Mouse (Mus musculus) heart, embryonic 16.5 days (tissue): ENCODE measurements around the gene Notum. TPM values are rescaled to one million over a fixed set of nuclear protein-coding genes. Genes with fewer than 3 reads are reported as not detected.

Experiments
- ATAC-seq: fragments of 200-750 bp; cut with Nextera tagmentation; replicated peaks from 2 replicates; pipeline ENCODE4 v1.8.0; 2017; ENCODE audit warnings: moderate number of reproducible peaks; ENCODE audit not compliant: insufficient read depth, low FRiP score; ENCODE audit errors: extremely low read depth
- H3K27ac ChIP-seq: fragments of 300-500 bp; sonication (generic); 2 replicates; pipeline ENCODE4 v1.5.1; 2014; ENCODE audit warnings: mild to moderate bottlenecking, low read length, control low read depth, moderate library complexity
- H3K27me3 ChIP-seq: fragments of 300-500 bp; sonication (generic); 2 replicates; pipeline ENCODE4 v1.6.1; 2014; ENCODE audit warnings: low read length, mixed read lengths; ENCODE audit not compliant: control insufficient read depth, insufficient read depth
- H3K36me3 ChIP-seq: fragments of 300-500 bp; sonication (generic); 2 replicates; pipeline ENCODE4 v1.6.1; 2014; ENCODE audit not compliant: control insufficient read depth, insufficient read depth
- H3K4me1 ChIP-seq: fragments of 300-500 bp; sonication (generic); 2 replicates; pipeline ENCODE4 v1.6.1; 2014; ENCODE audit warnings: low read length, mixed read lengths; ENCODE audit not compliant: control insufficient read depth, insufficient read depth
- H3K4me2 ChIP-seq: fragments of 300-500 bp; sonication (generic); 2 replicates; pipeline ENCODE4 v1.6.1; 2014; ENCODE audit warnings: low read depth, mild to moderate bottlenecking, control low read depth, low read length
- H3K4me3 ChIP-seq: fragments of 300-500 bp; sonication (generic); 2 replicates; pipeline ENCODE4 v1.5.1; 2014; ENCODE audit warnings: mild to moderate bottlenecking, control low read depth, low read length
- H3K9ac ChIP-seq: fragments of 300-500 bp; sonication (generic); 2 replicates; pipeline ENCODE4 v1.6.1; 2014; ENCODE audit warnings: low read length, control low read depth
- H3K9me3 ChIP-seq: fragments of 300-500 bp; sonication (generic); replicated peaks from 2 replicates; pipeline ENCODE4 v1.6.1; 2016; ENCODE audit warnings: low read length; ENCODE audit not compliant: control insufficient read depth
- WGBS: fragments of 180-500 bp; shearing (Covaris S2); extraction: QIAGEN DNeasy Blood & Tissue Kit; methylation state at CpG from one replicate; pipeline ENCODE4 v1.1.7; 2014; 5-methylcytosine and 5-hydroxymethylcytosine counted together
- polyA plus RNA-seq: library from polyadenylated mRNA; unstranded; fragments of >200 nt; fragmentation: Nextera tagmentation; extraction: Ambion mirVana; gene quantifications from 2 replicates; pipeline ENCODE4 v1.2.1, GENCODE M21; 2015

Notum gene
- polyA plus RNA-seq, 1 experiment from 2014 or later: 0.20 TPM

DNA sequence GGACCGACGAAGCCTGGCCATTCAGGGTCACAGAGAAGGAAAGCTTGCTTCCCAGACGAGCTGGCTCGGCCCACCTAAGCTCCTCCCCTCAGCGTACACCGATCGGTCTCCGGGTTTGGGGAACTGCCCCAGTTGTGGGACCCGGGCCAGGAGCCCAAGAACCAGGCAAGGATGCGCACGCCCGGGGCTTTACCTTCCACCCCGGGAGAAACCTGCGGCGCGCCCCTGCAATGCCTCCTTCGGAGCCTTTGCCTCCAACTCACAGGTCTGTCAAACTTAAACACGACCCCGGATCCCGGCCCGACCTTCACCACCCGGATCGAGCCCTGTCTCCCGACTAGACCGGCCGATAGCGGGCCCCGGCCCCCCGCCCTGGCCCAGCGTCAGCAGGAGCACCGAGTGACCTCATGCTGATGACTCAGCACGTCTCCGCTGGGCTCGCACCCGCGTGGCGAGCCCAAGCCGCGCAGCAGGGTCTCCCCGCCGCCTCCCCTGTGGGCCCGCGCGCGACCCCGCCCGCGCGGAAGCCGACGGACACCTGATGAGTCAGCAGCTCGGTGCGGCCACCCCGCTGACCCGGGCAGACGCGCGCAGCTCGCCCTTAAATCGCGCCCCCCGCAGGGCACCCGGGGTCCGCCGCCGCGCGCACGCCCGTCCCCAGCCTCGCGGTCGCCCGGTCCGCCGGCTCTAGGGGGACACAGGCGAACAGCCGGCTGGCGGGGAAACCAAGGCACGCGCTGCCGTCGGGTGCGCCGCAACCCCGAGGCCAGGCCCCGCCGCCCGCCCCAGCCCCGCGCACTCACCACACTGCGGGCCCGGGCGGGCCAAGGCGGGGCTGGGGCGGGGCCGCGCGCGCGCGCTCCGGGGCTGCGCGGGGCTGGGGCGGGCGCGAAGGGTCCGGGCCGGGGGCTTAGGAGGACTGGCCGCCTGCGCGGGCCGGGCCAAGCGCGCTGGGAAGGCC is 28.1 kb downstream of the Notum start:
- under 1% methylated on average over 110 of the region's 116 CpGs for WGBS
- Histone ChIP-seq H3K4me1 (peaks cover 32% of the 10 kb centered on the region), H3K36me3 (peaks cover 8% of the 10 kb centered on the region), H3K4me2 (peak overlapping the region; percentile 83), H3K27me3 (no peaks in the 10 kb centered on the region), H3K27ac (peak overlapping the region; percentile 87), H3K9ac (peak overlapping the region; percentile 94), H3K4me3 (peak overlapping the region; percentile 77), H3K9me3 (no peaks in the 10 kb centered on the region)
- peak; percentile 80 for ATAC-seq

DNA sequence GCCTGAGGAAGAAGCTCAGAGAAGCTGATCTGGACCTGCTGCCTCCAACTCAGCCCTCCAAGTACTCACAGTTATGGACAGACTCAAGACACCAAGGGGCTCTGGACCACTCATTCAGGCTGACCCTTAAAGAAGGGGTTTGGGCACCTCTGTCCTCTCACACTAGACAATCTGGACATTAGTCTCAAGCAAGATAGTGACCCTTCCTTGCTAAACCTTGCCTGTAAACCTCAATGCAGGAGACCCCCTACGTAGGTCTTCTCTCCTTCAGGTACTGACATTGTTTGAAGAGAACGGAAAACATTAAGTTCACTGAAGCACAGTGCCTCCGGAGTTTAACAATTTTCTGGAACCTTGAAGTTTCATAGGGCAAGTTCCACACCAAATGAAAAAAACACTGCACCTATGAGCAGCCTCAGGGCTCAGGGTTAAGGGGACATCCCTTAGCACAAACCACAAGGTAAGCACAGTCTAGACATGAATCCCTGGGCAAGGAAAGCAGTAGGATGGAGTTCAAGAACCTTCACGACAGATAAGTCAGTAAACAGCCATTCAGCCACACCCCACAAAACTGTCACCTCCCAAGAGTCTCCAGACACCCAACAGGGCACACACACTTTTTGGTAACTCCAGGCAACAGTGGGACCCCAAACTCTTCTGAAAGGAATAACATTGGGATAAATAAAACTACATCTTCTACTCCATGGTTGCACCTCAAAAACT is 29.1 kb downstream of the Notum start:
- no peak for ATAC-seq
- H3K4me3 ChIP-seq: peak overlapping the region; percentile 77
- 54% methylated on average over 4 of the region's 4 CpGs for WGBS
- peak overlapping the region; percentile 83 for H3K4me2 ChIP-seq
- H3K9ac ChIP-seq: peak overlapping the region; percentile 94
- no peaks in the 10 kb centered on the region for H3K27me3 ChIP-seq
- H3K27ac ChIP-seq: 0 out of 2 replicates have a peak overlapping the region, but pooled peaks have one; percentile 52
- H3K36me3 ChIP-seq: peaks cover 8% of the 10 kb centered on the region
- no peaks in the 10 kb centered on the region for H3K9me3 ChIP-seq
- H3K4me1 ChIP-seq: peaks cover 32% of the 10 kb centered on the region

DNA sequence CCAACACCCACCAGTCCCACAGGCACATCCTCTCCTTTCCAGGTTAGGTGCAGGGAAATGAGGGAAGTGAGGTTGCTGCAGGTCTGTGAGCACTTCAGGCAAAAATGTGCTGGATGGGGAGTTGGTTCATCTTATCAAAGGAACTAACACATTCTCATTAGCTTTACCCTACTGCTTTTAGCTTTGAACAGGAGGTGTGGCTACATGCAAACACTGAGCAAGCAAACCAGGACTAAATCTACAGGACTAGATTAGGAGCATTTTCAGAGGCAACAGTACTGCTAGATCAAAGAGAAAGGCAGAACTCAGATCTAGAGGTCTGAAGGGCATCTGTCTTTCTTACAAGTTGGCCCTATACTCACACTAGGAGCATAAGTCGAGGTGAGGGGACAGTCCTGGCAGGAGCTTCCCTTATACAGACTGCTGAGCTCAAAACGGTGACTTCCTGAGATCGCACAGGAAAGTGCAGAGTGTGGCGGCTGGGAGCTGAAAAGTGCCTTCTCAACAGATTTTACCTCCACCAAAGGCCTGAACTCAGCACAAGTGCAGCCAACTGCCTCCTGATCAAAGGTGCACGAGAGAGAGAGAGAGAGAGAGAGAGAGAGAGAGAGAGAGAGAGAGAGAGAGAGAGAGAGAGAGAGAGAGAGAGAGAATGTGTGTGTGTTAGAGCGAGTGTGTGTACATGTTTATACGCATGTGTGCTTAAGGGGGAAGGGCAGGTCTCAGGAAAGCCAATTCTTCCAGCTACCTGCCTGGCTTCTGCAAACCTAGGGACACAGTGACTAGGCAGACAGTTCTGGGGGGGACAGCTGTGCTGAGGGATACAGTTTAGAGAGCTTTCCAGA is 29.9 kb downstream of the Notum start:
- H3K27ac ChIP-seq: peak overlapping the region; percentile 52
- H3K4me2 ChIP-seq: peak overlapping the region; percentile 83
- peaks cover 8% of the 10 kb centered on the region for H3K36me3 ChIP-seq
- H3K9me3 ChIP-seq: no peaks in the 10 kb centered on the region
- no peak overlapping the region for H3K4me3 ChIP-seq
- peak overlapping the region; percentile 54 for H3K9ac ChIP-seq
- H3K27me3 ChIP-seq: no peaks in the 10 kb centered on the region
- 30% methylated on average over 7 of the region's 7 CpGs for whole genome bisulfite sequencing
- ATAC-seq: no peak
- peaks cover 32% of the 10 kb centered on the region for H3K4me1 ChIP-seq

DNA sequence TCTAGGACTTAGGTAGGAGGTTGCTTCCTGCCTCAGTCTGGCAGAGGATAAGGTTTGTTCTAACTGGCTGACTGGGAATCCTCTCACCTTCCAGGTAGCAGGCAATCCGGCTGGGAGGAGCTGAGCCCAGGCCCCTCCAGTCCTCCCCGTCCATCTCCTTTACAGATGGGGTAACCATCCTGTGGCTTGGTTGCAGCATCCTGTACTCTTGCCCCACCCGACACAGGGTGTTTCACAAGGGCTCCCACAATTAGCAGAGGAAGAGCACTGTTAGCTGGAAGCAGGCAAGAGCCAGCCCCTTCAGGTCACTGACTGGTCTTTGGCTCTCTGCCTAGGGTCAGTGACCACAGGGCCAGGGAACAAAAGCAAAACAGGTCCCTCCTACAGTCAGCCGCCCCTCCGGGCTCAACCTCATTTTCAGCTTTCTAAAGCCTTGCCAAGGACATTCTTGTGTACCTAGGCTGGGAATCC is 30.5 kb downstream of the Notum start:
- no peaks in the 10 kb centered on the region for H3K27me3 ChIP-seq
- peak overlapping the region; percentile 54 for H3K9ac ChIP-seq
- ATAC-seq: no peak
- H3K4me3 ChIP-seq: no peak overlapping the region
- H3K4me2 ChIP-seq: peak overlapping the region; percentile 34
- 38% methylated on average over 5 of the region's 5 CpGs for WGBS
- peaks cover 8% of the 10 kb centered on the region for H3K36me3 ChIP-seq
- H3K27ac ChIP-seq: peak overlapping the region; percentile 52
- peaks cover 35% of the 10 kb centered on the region for H3K4me1 ChIP-seq
- H3K9me3 ChIP-seq: no peaks in the 10 kb centered on the region

DNA sequence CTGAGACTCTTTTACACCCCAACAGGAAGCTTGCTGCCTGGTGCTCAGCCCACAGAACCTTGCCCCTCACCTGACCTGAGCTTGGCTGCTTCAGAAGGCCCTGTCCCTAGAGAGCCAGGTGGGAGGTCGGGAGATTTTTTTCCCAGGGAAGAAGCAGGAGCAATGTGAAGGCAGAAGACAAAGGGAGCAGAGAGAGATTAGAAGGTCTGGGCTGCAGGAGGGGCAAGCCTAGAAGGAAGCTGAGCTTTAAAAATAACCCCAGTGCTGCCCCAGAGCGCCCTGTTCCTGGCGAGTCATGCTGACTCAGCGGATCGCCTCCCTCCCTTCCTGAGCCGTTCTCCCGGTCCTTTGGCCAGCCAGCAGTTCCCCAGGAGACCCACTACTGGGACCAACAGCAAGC is 31.1 kb downstream of the Notum start:
- H3K36me3 ChIP-seq: peaks cover 8% of the 10 kb centered on the region
- H3K27ac ChIP-seq: peak overlapping the region; percentile 52
- peak overlapping the region; percentile 54 for H3K9ac ChIP-seq
- no peaks in the 10 kb centered on the region for H3K9me3 ChIP-seq
- peaks cover 39% of the 10 kb centered on the region for H3K4me1 ChIP-seq
- 8% methylated on average over 7 of the region's 7 CpGs for WGBS
- no peak for ATAC-seq
- H3K4me3 ChIP-seq: no peak overlapping the region; the same call in 1 of the 2 replicates
- peak overlapping the region; percentile 34 for H3K4me2 ChIP-seq
- H3K27me3 ChIP-seq: no peaks in the 10 kb centered on the region

DNA sequence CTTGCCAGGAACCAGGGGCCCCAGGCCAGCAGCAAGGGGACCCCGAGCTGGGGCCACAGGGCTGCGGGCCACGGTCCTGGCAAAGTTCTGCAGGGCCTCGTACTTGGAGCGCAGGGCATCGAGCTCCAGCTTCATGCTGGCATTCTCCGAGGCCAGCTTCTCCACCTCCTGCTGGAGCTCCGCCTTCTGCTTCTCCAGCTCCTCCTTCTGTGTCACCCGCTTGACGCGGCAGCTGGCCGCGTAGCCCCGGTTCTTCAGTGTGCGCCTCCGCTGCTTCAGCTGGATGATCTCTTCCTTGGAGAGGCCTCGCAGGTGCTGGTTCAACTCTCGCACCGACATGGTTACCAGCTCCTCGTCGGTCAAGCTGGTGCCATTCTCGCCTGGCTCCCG is 31.6 kb downstream of the Notum start:
- 74% methylated on average over 23 of the region's 23 CpGs for WGBS
- Histone ChIP-seq H3K27me3 (no peaks in the 10 kb centered on the region), H3K9ac (peak overlapping the region; percentile 54; the same call in 1 of the 2 replicates), H3K36me3 (peaks cover 8% of the 10 kb centered on the region), H3K27ac (peak overlapping the region; percentile 52; the same call in 1 of the 2 replicates), H3K9me3 (no peaks in the 10 kb centered on the region), H3K4me2 (peak overlapping the region; percentile 34), H3K4me1 (peaks cover 39% of the 10 kb centered on the region), H3K4me3 (no peak overlapping the region; the same call in 1 of the 2 replicates)
- ATAC-seq: no peak

DNA sequence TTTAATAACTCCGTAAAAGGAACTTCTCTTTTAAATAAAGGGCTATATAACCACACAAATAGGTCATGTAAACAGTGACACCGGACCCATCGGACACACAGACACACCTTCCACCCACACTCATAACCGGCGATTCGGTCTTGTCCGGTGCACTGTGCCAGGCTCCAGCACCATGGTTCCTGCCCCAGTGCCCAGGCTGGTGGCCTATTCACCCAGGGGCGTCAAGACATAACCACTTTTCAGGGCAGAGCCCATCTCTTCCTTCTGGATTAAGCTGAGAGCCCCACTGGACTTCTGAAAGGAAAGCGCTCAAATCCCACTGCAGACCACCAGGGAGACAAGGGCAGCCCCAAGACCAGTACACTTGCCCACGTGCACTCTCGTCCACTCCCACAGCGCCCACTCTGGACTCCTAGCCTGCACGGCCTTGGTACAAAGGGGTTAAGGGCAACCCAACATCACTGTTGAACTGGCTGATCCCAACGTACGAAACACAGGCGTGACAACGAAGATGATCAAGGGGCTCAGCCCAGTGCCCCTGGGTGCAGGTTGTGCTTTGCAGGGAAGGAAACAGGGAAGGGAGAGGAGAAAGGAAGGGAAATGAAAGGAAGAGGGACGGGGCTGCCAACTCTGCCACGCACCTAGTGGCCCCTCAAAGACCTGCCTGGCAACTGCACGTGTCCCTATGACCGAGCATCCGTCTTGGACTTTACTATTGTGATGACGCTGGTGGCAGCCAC is 32.2 kb downstream of the Notum start:
- no peaks in the 10 kb centered on the region for H3K27me3 ChIP-seq
- 92% methylated on average over 23 of the region's 23 CpGs for WGBS
- no peaks in the 10 kb centered on the region for H3K9me3 ChIP-seq
- H3K27ac ChIP-seq: no peak overlapping the region
- no peak overlapping the region; the same call in 1 of the 2 replicates for H3K4me3 ChIP-seq
- H3K9ac ChIP-seq: no peak overlapping the region
- H3K4me1 ChIP-seq: peaks cover 44% of the 10 kb centered on the region
- H3K4me2 ChIP-seq: no peak overlapping the region
- ATAC-seq: no peak
- peaks cover 8% of the 10 kb centered on the region for H3K36me3 ChIP-seq
